Mouse (Mus musculus) stomach, postnatal 0 days (tissue): Measurements from ENCODE around the gene Cd36.

Source experiments
- CTCF ChIP-seq: IDR thresholded peaks from 2 replicates; pipeline ENCODE4 v1.5.1; 2016; ENCODE audit warnings: antibody characterized with exemption, low read depth, mild to moderate bottlenecking, moderate library complexity
- EP300 ChIP-seq: optimal IDR thresholded peaks from 2 replicates; pipeline ENCODE3; 2016; ENCODE audit warnings: antibody characterized with exemption

GRCm38 (mm10) chr5:17879924-17880323 is 8.7 kb downstream of the Cd36 start:
- no peak for TF ChIP-seq EP300
- no peak for TF ChIP-seq CTCF
